Mouse (Mus musculus) kidney, postnatal 10 days (tissue): Measurements from ENCODE around the gene Epop.

Experiments
- DNase-seq: peaks from one replicate; pipeline ENCODE4 v3.0.0; 2021; ENCODE audit warnings: mixed read lengths

Gene Epop

DNA sequence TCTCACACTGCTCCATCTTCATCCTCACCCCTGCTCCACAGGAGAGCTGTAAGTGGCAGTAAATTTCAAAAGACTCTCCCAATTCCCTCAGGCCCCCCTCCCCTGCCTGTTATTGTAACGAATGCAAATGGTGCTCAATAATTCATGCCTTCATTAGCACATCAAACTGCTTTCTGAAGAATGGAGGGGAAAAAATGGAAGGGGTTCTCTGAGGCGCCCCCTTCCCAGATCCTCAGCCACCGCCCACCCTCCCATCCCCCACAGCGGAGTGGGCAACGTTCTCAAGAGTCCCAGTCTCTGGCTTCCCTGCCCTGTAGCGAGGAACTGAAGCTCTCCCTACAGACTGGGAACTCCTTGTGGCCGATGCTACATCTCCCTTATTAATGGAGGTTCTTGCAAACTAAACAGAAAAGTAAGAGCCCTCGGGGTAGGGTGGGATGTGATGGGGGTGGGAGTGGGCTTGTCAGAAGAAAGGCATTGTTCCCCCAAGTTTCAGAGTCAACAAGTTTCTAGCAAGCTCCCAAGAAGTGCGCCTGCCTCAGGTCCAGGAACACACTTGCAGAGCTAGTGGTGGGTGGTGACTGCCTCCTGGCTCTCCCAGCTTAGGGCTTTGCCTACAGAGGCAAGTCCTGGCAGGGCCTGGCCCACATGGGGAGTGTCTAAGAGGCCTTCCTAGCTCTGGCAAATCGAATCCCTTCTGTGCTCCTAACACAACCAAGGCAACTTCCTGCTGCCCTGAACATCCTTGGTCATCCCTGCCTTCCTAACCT is 50.2 kb downstream of the Epop start:
- DNase-seq = no peak

DNA sequence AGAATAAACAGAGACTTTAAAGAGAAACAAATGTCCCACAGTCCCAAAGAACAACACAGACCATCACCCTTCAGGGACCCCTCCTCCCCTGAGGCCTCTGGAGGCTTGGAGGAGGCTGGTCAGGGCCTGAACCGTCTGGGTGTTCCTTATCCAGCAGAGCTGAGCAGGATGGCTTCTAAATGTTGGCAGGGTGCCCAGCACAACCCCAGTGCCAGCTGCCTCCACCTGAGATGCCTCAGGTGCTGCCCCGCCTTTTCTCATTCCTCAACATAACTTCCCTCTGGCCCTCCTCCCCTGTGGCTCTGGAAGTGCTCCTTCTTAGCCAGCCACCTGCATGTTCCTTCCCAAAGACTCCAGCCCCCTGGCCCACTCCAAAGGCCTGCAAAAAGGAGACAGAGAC is 51.2 kb downstream of the Epop start:
- peak; percentile 87 for DNase-seq
